Mouse (Mus musculus): ENCODE results near the gene Olfr282. TPM values are rescaled to one million over a fixed set of nuclear protein-coding genes. Genes with fewer than 3 reads are reported as not detected.

The Olfr282 gene
- total and polyA plus RNA-seq, 3 experiments: not detected

- Histone ChIP-seq H3K9me3 (replicated peaks) (no peaks in the 10 kb centered on the region), H3K4me1 (ENCODE audit: insufficient read depth, low read depth, low read length) (no peaks in the 10 kb centered on the region), H3K36me3 (replicated peaks) (no peaks in the 10 kb centered on the region), H3K4me3 (ENCODE audit: low read depth, low read length) (no peak overlapping the region), H3K27me3 (ENCODE audit: insufficient read depth, low read length) (no peaks in the 10 kb centered on the region)
- no peak for DNase-seq (ENCODE audit: low spot score)
- no peak for ATAC-seq (ENCODE audit: extremely low read depth, insufficient number of reproducible peaks, low FRiP score, poor library complexity, severe bottlenecking)
- TF ChIP-seq CTCF (IDR thresholded peaks at IDR 0.05; ENCODE audit: low read depth, low read length): no peak
- no peak for TF ChIP-seq TAL1 (conservative IDR thresholded peaks at IDR 0.05; ENCODE audit: low read depth, low read length)
- no peak for TF ChIP-seq GATA1 (IDR thresholded peaks at IDR 0.05; ENCODE audit: borderline replicate concordance, low read length)
- TF ChIP-seq POLR2AphosphoS5 (IDR thresholded peaks at IDR 0.05; ENCODE audit: insufficient replicate concordance, low read depth, low read length): no peak
- TF ChIP-seq GATA2 (IDR thresholded peaks at IDR 0.05; ENCODE audit: borderline replicate concordance, low read depth, low read length): no peak
These were observed 12.9 kb upstream of the Olfr282 start for GRCm38 (mm10) chr15:98418096-98418495.

- TF ChIP-seq TAL1 (conservative IDR thresholded peaks at IDR 0.05; ENCODE audit: low read depth, low read length) (no peak), POLR2AphosphoS5 (IDR thresholded peaks at IDR 0.05; ENCODE audit: insufficient replicate concordance, low read depth, low read length) (no peak), CTCF (IDR thresholded peaks at IDR 0.05; ENCODE audit: low read depth, low read length) (no peak), GATA1 (IDR thresholded peaks at IDR 0.05; ENCODE audit: borderline replicate concordance, low read length) (no peak)
- ATAC-seq (ENCODE audit: extremely low read depth, insufficient number of reproducible peaks, low FRiP score, poor library complexity, severe bottlenecking) (no peak), DNase-seq (ENCODE audit: low spot score) (no peak)
- Histone ChIP-seq H3K9me3 (replicated peaks) (no peaks in the 10 kb centered on the region), H3K36me3 (replicated peaks) (no peaks in the 10 kb centered on the region), H3K4me1 (ENCODE audit: insufficient read depth, low read depth, low read length) (no peaks in the 10 kb centered on the region), H3K4me3 (ENCODE audit: low read depth, low read length) (no peak overlapping the region), H3K27me3 (ENCODE audit: insufficient read depth, low read length) (peaks cover 5% of the 10 kb centered on the region; the same call in 1 of the 2 replicates)
These were observed 10.1 kb upstream of the Olfr282 start for GRCm38 (mm10) chr15:98420897-98421296.

GRCm38 (mm10) chr15:98424326-98424725 is 6.7 kb upstream of the Olfr282 start:
- no peak for DNase-seq (ENCODE audit: low spot score)
- no peak for TF ChIP-seq CTCF (IDR thresholded peaks at IDR 0.05; ENCODE audit: low read depth, low read length)
- no peak for TF ChIP-seq POLR2AphosphoS5 (IDR thresholded peaks at IDR 0.05; ENCODE audit: insufficient replicate concordance, low read depth, low read length)
- no peak for TF ChIP-seq GATA2 (IDR thresholded peaks at IDR 0.05; ENCODE audit: borderline replicate concordance, low read depth, low read length)
- TF ChIP-seq GATA1 (IDR thresholded peaks at IDR 0.05; ENCODE audit: borderline replicate concordance, low read length): no peak
- TF ChIP-seq TAL1 (conservative IDR thresholded peaks at IDR 0.05; ENCODE audit: low read depth, low read length): no peak
- no peaks in the 10 kb centered on the region for H3K9me3 ChIP-seq (replicated peaks)
- no peak for ATAC-seq (ENCODE audit: extremely low read depth, insufficient number of reproducible peaks, low FRiP score, poor library complexity, severe bottlenecking)
- H3K36me3 ChIP-seq (replicated peaks): no peaks in the 10 kb centered on the region
- peaks cover 5% of the 10 kb centered on the region; the same call in 1 of the 2 replicates for H3K27me3 ChIP-seq (ENCODE audit: insufficient read depth, low read length)
- H3K4me3 ChIP-seq (ENCODE audit: low read depth, low read length): no peak overlapping the region
- no peaks in the 10 kb centered on the region for H3K4me1 ChIP-seq (ENCODE audit: insufficient read depth, low read depth, low read length)

GRCm38 (mm10) chr15:98424753-98425152 is 6.3 kb upstream of the Olfr282 start:
- Histone ChIP-seq H3K36me3 (replicated peaks) (no peaks in the 10 kb centered on the region), H3K4me1 (ENCODE audit: insufficient read depth, low read depth, low read length) (no peaks in the 10 kb centered on the region), H3K4me3 (ENCODE audit: low read depth, low read length) (no peak overlapping the region), H3K27me3 (ENCODE audit: insufficient read depth, low read length) (peaks cover 5% of the 10 kb centered on the region; the same call in 1 of the 2 replicates), H3K9me3 (replicated peaks) (no peaks in the 10 kb centered on the region)
- ATAC-seq (ENCODE audit: extremely low read depth, insufficient number of reproducible peaks, low FRiP score, poor library complexity, severe bottlenecking) (no peak), DNase-seq (ENCODE audit: low spot score) (no peak)
- TF ChIP-seq CTCF (IDR thresholded peaks at IDR 0.05; ENCODE audit: low read depth, low read length) (no peak), TAL1 (conservative IDR thresholded peaks at IDR 0.05; ENCODE audit: low read depth, low read length) (no peak), GATA2 (IDR thresholded peaks at IDR 0.05; ENCODE audit: borderline replicate concordance, low read depth, low read length) (no peak), GATA1 (IDR thresholded peaks at IDR 0.05; ENCODE audit: borderline replicate concordance, low read length) (no peak), POLR2AphosphoS5 (IDR thresholded peaks at IDR 0.05; ENCODE audit: insufficient replicate concordance, low read depth, low read length) (no peak)

GRCm38 (mm10) chr15:98425188-98425587 is 5.8 kb upstream of the Olfr282 start:
- TF ChIP-seq GATA2 (IDR thresholded peaks at IDR 0.05; ENCODE audit: borderline replicate concordance, low read depth, low read length) (no peak), TAL1 (conservative IDR thresholded peaks at IDR 0.05; ENCODE audit: low read depth, low read length) (no peak), GATA1 (IDR thresholded peaks at IDR 0.05; ENCODE audit: borderline replicate concordance, low read length) (no peak), CTCF (IDR thresholded peaks at IDR 0.05; ENCODE audit: low read depth, low read length) (no peak), POLR2AphosphoS5 (IDR thresholded peaks at IDR 0.05; ENCODE audit: insufficient replicate concordance, low read depth, low read length) (no peak)
- DNase-seq (ENCODE audit: low spot score) (no peak), ATAC-seq (ENCODE audit: extremely low read depth, insufficient number of reproducible peaks, low FRiP score, poor library complexity, severe bottlenecking) (no peak)
- no peaks in the 10 kb centered on the region for H3K36me3 ChIP-seq (replicated peaks)
- no peaks in the 10 kb centered on the region for H3K9me3 ChIP-seq (replicated peaks)
- no peaks in the 10 kb centered on the region for H3K4me1 ChIP-seq (ENCODE audit: insufficient read depth, low read depth, low read length)
- H3K4me3 ChIP-seq (ENCODE audit: low read depth, low read length): no peak overlapping the region
- H3K27me3 ChIP-seq (ENCODE audit: insufficient read depth, low read length): peaks cover 5% of the 10 kb centered on the region; the same call in 1 of the 2 replicates

- Histone ChIP-seq H3K9me3 (replicated peaks) (no peaks in the 10 kb centered on the region), H3K36me3 (replicated peaks) (no peaks in the 10 kb centered on the region), H3K4me3 (ENCODE audit: low read depth, low read length) (no peak overlapping the region), H3K4me1 (ENCODE audit: insufficient read depth, low read depth, low read length) (no peaks in the 10 kb centered on the region), H3K27me3 (ENCODE audit: insufficient read depth, low read length) (no peaks in the 10 kb centered on the region)
- DNase-seq (ENCODE audit: low spot score): no peak
- TF ChIP-seq GATA2 (IDR thresholded peaks at IDR 0.05; ENCODE audit: borderline replicate concordance, low read depth, low read length): no peak
- no peak for TF ChIP-seq GATA1 (IDR thresholded peaks at IDR 0.05; ENCODE audit: borderline replicate concordance, low read length)
- no peak for TF ChIP-seq POLR2AphosphoS5 (IDR thresholded peaks at IDR 0.05; ENCODE audit: insufficient replicate concordance, low read depth, low read length)
- TF ChIP-seq TAL1 (conservative IDR thresholded peaks at IDR 0.05; ENCODE audit: low read depth, low read length): no peak
- TF ChIP-seq CTCF (IDR thresholded peaks at IDR 0.05; ENCODE audit: low read depth, low read length): no peak
- ATAC-seq (ENCODE audit: extremely low read depth, insufficient number of reproducible peaks, low FRiP score, poor library complexity, severe bottlenecking): no peak
These were observed 13.5 kb downstream of the Olfr282 start for GRCm38 (mm10) chr15:98444561-98444960.
